Mouse (Mus musculus): ENCODE measurements around the gene Megf11. TPM values are rescaled to one million over a fixed set of nuclear protein-coding genes. Genes with fewer than 3 reads are reported as not detected.
A peak's percentile ranks its signal among the peaks of the same experiment; 100 is the strongest.

The Megf11 gene
- polyA plus RNA-seq, 1 experiment: 0.06 TPM

GRCm38 (mm10) chr9:64620596-64620995, 235.2 kb downstream of the Megf11 start:
- no peak overlapping the region for H3K4me3 ChIP-seq
- no peak overlapping the region for H3ac ChIP-seq (ENCODE audit: control insufficient read depth, insufficient read length)
- TF ChIP-seq MYOG (IDR thresholded peaks at IDR 0.05; ENCODE audit: control insufficient read depth in 1 of 3, insufficient read depth in 1 of 3, insufficient read length in 2 of 3, low read depth in 2 of 3) (no peak), REST (IDR thresholded peaks at IDR 0.05; ENCODE audit: insufficient read depth, insufficient read length) (no peak), CEBPB (IDR thresholded peaks at IDR 0.05; ENCODE audit: insufficient read depth, poor library complexity, severe bottlenecking) (no peak), TCF3 (IDR thresholded peaks at IDR 0.05; ENCODE audit: insufficient read length, low read depth) (no peak), SRF (IDR thresholded peaks at IDR 0.05; ENCODE audit: control insufficient read depth, insufficient read length, low read depth) (no peak), USF1 (IDR thresholded peaks at IDR 0.05; ENCODE audit: low read depth) (no peak), POLR2A (IDR thresholded peaks at IDR 0.05; ENCODE audit: insufficient read length, low read depth) (no peak), MYOD1 (IDR thresholded peaks at IDR 0.05; ENCODE audit: control insufficient read depth in 1 of 3, insufficient read length in 2 of 3, low read depth in 2 of 3) (no peak), POLR2AphosphoS2 (IDR thresholded peaks at IDR 0.05; ENCODE audit: insufficient read length, low read depth) (no peak), E2F4 (IDR thresholded peaks at IDR 0.05; ENCODE audit: insufficient read depth) (no peak), TCF12 (IDR thresholded peaks at IDR 0.05; ENCODE audit: insufficient read depth, poor library complexity, severe bottlenecking) (no peak), MAX (IDR thresholded peaks at IDR 0.05; ENCODE audit: low read depth) (no peak)
- no peak overlapping the region for H3K4me2 ChIP-seq (ENCODE audit: low read depth)
- peaks cover 9% of the 10 kb centered on the region for H3K27me3 ChIP-seq (ENCODE audit: control insufficient read depth, insufficient read depth, insufficient read length)
- H3K79me2 ChIP-seq (ENCODE audit: control insufficient read depth, insufficient read depth): no peaks in the 10 kb centered on the region
- H3K36me3 ChIP-seq (ENCODE audit: control insufficient read depth, insufficient read depth): no peaks in the 10 kb centered on the region

GRCm38 (mm10) chr9:64621499-64622296, 236.3 kb downstream of the Megf11 start:
- TF ChIP-seq TCF3 (IDR thresholded peaks at IDR 0.05; ENCODE audit: insufficient read length, low read depth) (no peak), USF1 (IDR thresholded peaks at IDR 0.05; ENCODE audit: low read depth) (no peak), MYOD1 (IDR thresholded peaks at IDR 0.05; ENCODE audit: control insufficient read depth in 1 of 3, insufficient read length in 2 of 3, low read depth in 2 of 3) (no peak)
- H3K4me3 ChIP-seq: no peak overlapping the region
- H3K4me2 ChIP-seq (ENCODE audit: low read depth): no peak overlapping the region
- no peaks in the 10 kb centered on the region for H3K36me3 ChIP-seq (ENCODE audit: control insufficient read depth, insufficient read depth)
- H3K27me3 ChIP-seq (ENCODE audit: control insufficient read depth, insufficient read depth, insufficient read length): peaks cover 9% of the 10 kb centered on the region
- no peak overlapping the region for H3ac ChIP-seq (ENCODE audit: control insufficient read depth, insufficient read length)
- H3K79me2 ChIP-seq (ENCODE audit: control insufficient read depth, insufficient read depth): no peaks in the 10 kb centered on the region

GRCm38 (mm10) chr9:64623361-64623760, 237.9 kb downstream of the Megf11 start:
- Histone ChIP-seq H3K4me2 (ENCODE audit: low read depth) (no peak overlapping the region), H3K36me3 (ENCODE audit: control insufficient read depth, insufficient read depth) (no peaks in the 10 kb centered on the region), H3K27me3 (ENCODE audit: control insufficient read depth, insufficient read depth, insufficient read length) (peaks cover 9% of the 10 kb centered on the region), H3K79me2 (ENCODE audit: control insufficient read depth, insufficient read depth) (no peaks in the 10 kb centered on the region), H3ac (ENCODE audit: control insufficient read depth, insufficient read length) (no peak overlapping the region), H3K4me3 (no peak overlapping the region)
- TF ChIP-seq E2F4 (IDR thresholded peaks at IDR 0.05; ENCODE audit: insufficient read depth) (no peak), USF1 (IDR thresholded peaks at IDR 0.05; ENCODE audit: low read depth) (no peak), TCF12 (IDR thresholded peaks at IDR 0.05; ENCODE audit: insufficient read depth, poor library complexity, severe bottlenecking) (no peak), POLR2AphosphoS2 (IDR thresholded peaks at IDR 0.05; ENCODE audit: insufficient read length, low read depth) (no peak), REST (IDR thresholded peaks at IDR 0.05; ENCODE audit: insufficient read depth, insufficient read length) (no peak), TCF3 (IDR thresholded peaks at IDR 0.05; ENCODE audit: insufficient read length, low read depth) (no peak), MAX (IDR thresholded peaks at IDR 0.05; ENCODE audit: low read depth) (no peak), POLR2A (IDR thresholded peaks at IDR 0.05; ENCODE audit: insufficient read length, low read depth) (no peak), CEBPB (IDR thresholded peaks at IDR 0.05; ENCODE audit: insufficient read depth, poor library complexity, severe bottlenecking) (no peak), MYOD1 (IDR thresholded peaks at IDR 0.05; ENCODE audit: control insufficient read depth in 1 of 3, insufficient read length in 2 of 3, low read depth in 2 of 3) (no peak), MYOG (IDR thresholded peaks at IDR 0.05; ENCODE audit: control insufficient read depth in 1 of 3, insufficient read depth in 1 of 3, insufficient read length in 2 of 3, low read depth in 2 of 3) (no peak)

GRCm38 (mm10) chr9:64624536-64624935, 239.1 kb downstream of the Megf11 start:
- no peaks in the 10 kb centered on the region for H3K36me3 ChIP-seq (ENCODE audit: control insufficient read depth, insufficient read depth)
- H3K4me2 ChIP-seq (ENCODE audit: low read depth): no peak overlapping the region
- peak; percentile 99 for TF ChIP-seq REST (IDR thresholded peaks at IDR 0.05; ENCODE audit: insufficient read depth, insufficient read length)
- no peak for TF ChIP-seq SRF (IDR thresholded peaks at IDR 0.05; ENCODE audit: control insufficient read depth, insufficient read length, low read depth)
- peaks cover 9% of the 10 kb centered on the region for H3K27me3 ChIP-seq (ENCODE audit: control insufficient read depth, insufficient read depth, insufficient read length)
- H3K79me2 ChIP-seq (ENCODE audit: control insufficient read depth, insufficient read depth): no peaks in the 10 kb centered on the region
- H3ac ChIP-seq (ENCODE audit: control insufficient read depth, insufficient read length): no peak overlapping the region
- no peak overlapping the region for H3K4me3 ChIP-seq

- H3ac ChIP-seq (ENCODE audit: control insufficient read depth, insufficient read length): no peak overlapping the region
- H3K4me2 ChIP-seq (ENCODE audit: low read depth): no peak overlapping the region
- no peaks in the 10 kb centered on the region for H3K36me3 ChIP-seq (ENCODE audit: control insufficient read depth, insufficient read depth)
- H3K79me2 ChIP-seq (ENCODE audit: control insufficient read depth, insufficient read depth): no peaks in the 10 kb centered on the region
- H3K27me3 ChIP-seq (ENCODE audit: control insufficient read depth, insufficient read depth, insufficient read length): peaks cover 31% of the 10 kb centered on the region
- H3K4me3 ChIP-seq: no peak overlapping the region
- TF ChIP-seq TCF3 (IDR thresholded peaks at IDR 0.05; ENCODE audit: insufficient read length, low read depth) (no peak), E2F4 (IDR thresholded peaks at IDR 0.05; ENCODE audit: insufficient read depth) (no peak), MYOD1 (IDR thresholded peaks at IDR 0.05; ENCODE audit: control insufficient read depth in 1 of 3, insufficient read length in 2 of 3, low read depth in 2 of 3) (no peak), CEBPB (IDR thresholded peaks at IDR 0.05; ENCODE audit: insufficient read depth, poor library complexity, severe bottlenecking) (no peak), USF1 (IDR thresholded peaks at IDR 0.05; ENCODE audit: low read depth) (no peak), MYOG (IDR thresholded peaks at IDR 0.05; ENCODE audit: control insufficient read depth in 1 of 3, insufficient read depth in 1 of 3, insufficient read length in 2 of 3, low read depth in 2 of 3) (no peak), REST (IDR thresholded peaks at IDR 0.05; ENCODE audit: insufficient read depth, insufficient read length) (no peak), POLR2AphosphoS2 (IDR thresholded peaks at IDR 0.05; ENCODE audit: insufficient read length, low read depth) (no peak), SRF (IDR thresholded peaks at IDR 0.05; ENCODE audit: control insufficient read depth, insufficient read length, low read depth) (no peak), TCF12 (IDR thresholded peaks at IDR 0.05; ENCODE audit: insufficient read depth, poor library complexity, severe bottlenecking) (no peak), POLR2A (IDR thresholded peaks at IDR 0.05; ENCODE audit: insufficient read length, low read depth) (no peak), MAX (IDR thresholded peaks at IDR 0.05; ENCODE audit: low read depth) (no peak)
These were observed 244.4 kb downstream of the Megf11 start for GRCm38 (mm10) chr9:64629802-64630201.

All from myocyte (in vitro differentiated cells).